Comparison of ENCODE assay signal across 18 mouse cellular contexts in genomic region chr5:111225306-111225705, GRCm38 (mm10).
A peak's percentile ranks its signal among the peaks of the same experiment; 100 is the strongest.
DNase-seq lines count a peak whose midpoint lies in the region; ATAC-seq and TF ChIP-seq lines count a peak whose summit lies in the region.
"Had no signal": no experiment of that assay in that cellular context is flagged by ENCODE, and none has a peak within 500 bp of the region (broad histone marks: within the 10 kb centered on the region; RNA-seq: fewer than 3 reads in every experiment).

No protein-coding gene starts in this region.

- no peaks in the 10 kb centered on the region for H3K27me3 ChIP-seq in heart, embryonic 15.5 days
- H3K27me3 ChIP-seq in heart, adult 2 months (ENCODE audit: control insufficient read depth, insufficient read depth, low read length): no peaks in the 10 kb centered on the region
- H3K27me3 ChIP-seq in stomach, embryonic 14.5 days (ENCODE audit: control insufficient read depth, insufficient read depth, low read length): no peaks in the 10 kb centered on the region
- H3K27me3 ChIP-seq in stomach, postnatal 0 days (ENCODE audit: control insufficient read depth, insufficient read depth, low read length): no peaks in the 10 kb centered on the region
- no peaks in the 10 kb centered on the region for H3K27me3 ChIP-seq in limb, embryonic 11.5 days (ENCODE audit: control insufficient read depth, insufficient read depth, low read length)
- H3K27me3 ChIP-seq: liver, embryonic 13.5 days had no signal

- ATAC-seq in heart, embryonic 15.5 days (replicated peaks; ENCODE audit: insufficient number of reproducible peaks, insufficient read depth, low FRiP score, low read depth): no peak
- no peak for ATAC-seq in stomach, embryonic 14.5 days (ENCODE audit: insufficient number of reproducible peaks, insufficient read depth, low FRiP score, low read depth)
- no peak for ATAC-seq in stomach, postnatal 0 days (ENCODE audit: low FRiP score, low TSS enrichment)
- no peak for ATAC-seq in limb, embryonic 11.5 days (ENCODE audit: insufficient number of reproducible peaks, low FRiP score, low TSS enrichment, low read depth)
- ATAC-seq: CD4-positive, CD25-positive, alpha-beta regulatory T cell, adult 4 months; forebrain, embryonic 16.5 days; inflammation-experienced regulatory T-cells, adult 6 months; lung, postnatal 0 days had no signal

- 52% methylated on average over 11 of the region's 11 CpGs for WGBS in heart, embryonic 15.5 days
- 83% methylated on average over 11 of the region's 11 CpGs for WGBS in heart, adult 2 months
- WGBS in stomach, embryonic 14.5 days: 56% methylated on average over 11 of the region's 11 CpGs
- 67% methylated on average over 11 of the region's 11 CpGs for WGBS in stomach, postnatal 0 days
- WGBS in limb, embryonic 11.5 days: 48% methylated on average over 11 of the region's 11 CpGs

- H3K4me3 ChIP-seq in heart, embryonic 15.5 days: no peak overlapping the region
- no peak overlapping the region for H3K4me3 ChIP-seq in heart, adult 2 months
- no peak overlapping the region for H3K4me3 ChIP-seq in stomach, embryonic 14.5 days (ENCODE audit: low read depth, low read length)
- no peak overlapping the region for H3K4me3 ChIP-seq in stomach, postnatal 0 days (ENCODE audit: low read depth, low read length)
- no peak overlapping the region for H3K4me3 ChIP-seq in limb, embryonic 11.5 days (ENCODE audit: low read depth, low read length)
- H3K4me3 ChIP-seq: liver, embryonic 13.5 days had no signal

- H3K4me2 ChIP-seq in heart, embryonic 15.5 days: no peak overlapping the region
- no peak overlapping the region for H3K4me2 ChIP-seq in stomach, embryonic 14.5 days (replicated peaks; ENCODE audit: low read depth, low read length)
- H3K4me2 ChIP-seq in stomach, postnatal 0 days (replicated peaks; ENCODE audit: low read depth): no peak overlapping the region
- no peak overlapping the region for H3K4me2 ChIP-seq in limb, embryonic 11.5 days (ENCODE audit: low read depth, severe bottlenecking)
- H3K4me2 ChIP-seq: liver, embryonic 13.5 days; midbrain, embryonic 11.5 days had no signal

- H3K36me3 ChIP-seq in heart, embryonic 15.5 days: 0 out of 2 replicates have a peak, but pooled peaks cover 10% of the 10 kb centered on the region
- H3K36me3 ChIP-seq in heart, adult 2 months (ENCODE audit: control insufficient read depth, insufficient read depth, low read length): peaks cover 3% of the 10 kb centered on the region; the same call in 1 of the 2 replicates
- H3K36me3 ChIP-seq in stomach, embryonic 14.5 days (ENCODE audit: control insufficient read depth, insufficient read depth, low read length): peaks cover 18% of the 10 kb centered on the region
- peaks cover 21% of the 10 kb centered on the region; the same call in 1 of the 2 replicates for H3K36me3 ChIP-seq in stomach, postnatal 0 days (ENCODE audit: control insufficient read depth, insufficient read depth, low read length)
- no peaks in the 10 kb centered on the region for H3K36me3 ChIP-seq in limb, embryonic 11.5 days (ENCODE audit: control insufficient read depth, insufficient read depth, low read length)
- H3K36me3 ChIP-seq: liver, embryonic 13.5 days had no signal

- H3K79me2 ChIP-seq in heart, adult 2 months (replicated peaks; ENCODE audit: control insufficient read depth, insufficient read depth, low read length): no peaks in the 10 kb centered on the region

- intact Hi-C loops in heart, adult 2 months (cut with DNase I): no loop called here

- TF ChIP-seq POLR2A in heart, adult 2 months (IDR thresholded peaks at IDR 0.05; ENCODE audit: insufficient read depth, low read depth, low read length): no peak

- H3K9me3 ChIP-seq in heart, embryonic 15.5 days (replicated peaks): no peaks in the 10 kb centered on the region
- no peaks in the 10 kb centered on the region for H3K9me3 ChIP-seq in stomach, embryonic 14.5 days (ENCODE audit: control insufficient read depth, low read depth, low read length)
- H3K9me3 ChIP-seq in stomach, postnatal 0 days (ENCODE audit: control insufficient read depth, low read length): no peaks in the 10 kb centered on the region
- H3K9me3 ChIP-seq in limb, embryonic 11.5 days (ENCODE audit: control insufficient read depth, low read length): no peaks in the 10 kb centered on the region
- H3K9me3 ChIP-seq: liver, embryonic 13.5 days had no signal

- no peak for TF ChIP-seq CTCF in heart, adult 2 months (IDR thresholded peaks at IDR 0.05)
- no peak for TF ChIP-seq CTCF in stomach, postnatal 0 days (IDR thresholded peaks at IDR 0.05; ENCODE audit: low read depth)

- TF ChIP-seq EP300 in heart, adult 2 months (IDR thresholded peaks at IDR 0.05; ENCODE audit: insufficient read depth, low read depth, low read length): no peak
- TF ChIP-seq EP300 in stomach, postnatal 0 days (optimal IDR thresholded peaks at IDR 0.05): no peak

- H3K4me1 ChIP-seq in heart, embryonic 15.5 days (replicated peaks): peaks cover 64% of the 10 kb centered on the region
- peaks cover 17% of the 10 kb centered on the region for H3K4me1 ChIP-seq in heart, adult 2 months (ENCODE audit: control insufficient read depth, insufficient read depth, low read length)
- H3K4me1 ChIP-seq in stomach, embryonic 14.5 days (ENCODE audit: control insufficient read depth, insufficient read depth, low read length): peaks cover 43% of the 10 kb centered on the region
- peaks cover 6% of the 10 kb centered on the region; the same call in 1 of the 2 replicates for H3K4me1 ChIP-seq in stomach, postnatal 0 days (replicated peaks; ENCODE audit: control insufficient read depth, insufficient read depth)
- H3K4me1 ChIP-seq in limb, embryonic 11.5 days (ENCODE audit: control insufficient read depth, insufficient read depth, low read length): peaks cover 58% of the 10 kb centered on the region

- no peak for DNase-seq in heart, adult 2 months
- no peak for DNase-seq in stomach, postnatal 0 days (ENCODE audit: low spot score)
- DNase-seq in limb, embryonic 11.5 days (ENCODE audit: low spot score): peak; percentile 55
- no peak for DNase-seq in right cerebral cortex, postnatal 4 days
- DNase-seq in kidney, adult 11 months: no peak
- DNase-seq: adrenal gland, postnatal 14 days; cerebellum, adult 9-10 months; embryo, embryonic 11 days; gastrocnemius, postnatal 25 days; liver, embryonic 13.5 days had no signal

- H3K9ac ChIP-seq in heart, embryonic 15.5 days: no peak overlapping the region
- no peak overlapping the region for H3K9ac ChIP-seq in heart, adult 2 months (ENCODE audit: low read depth, low read length)
- H3K9ac ChIP-seq in stomach, embryonic 14.5 days (replicated peaks; ENCODE audit: low read depth, low read length): no peak overlapping the region
- no peak overlapping the region for H3K9ac ChIP-seq in stomach, postnatal 0 days (ENCODE audit: low read length)
- no peak overlapping the region for H3K9ac ChIP-seq in limb, embryonic 11.5 days (ENCODE audit: low read length)
- H3K9ac ChIP-seq: liver, embryonic 13.5 days had no signal

- H3K27ac ChIP-seq in heart, embryonic 15.5 days: peak overlapping the region; percentile 65
- no peak overlapping the region for H3K27ac ChIP-seq in heart, adult 2 months
- H3K27ac ChIP-seq in stomach, embryonic 14.5 days (ENCODE audit: low read length): 0 out of 2 replicates have a peak overlapping the region, but pooled peaks have one; percentile 39
- no peak overlapping the region for H3K27ac ChIP-seq in stomach, postnatal 0 days (replicated peaks)
- 0 out of 2 replicates have a peak overlapping the region, but pooled peaks have one; percentile 14 for H3K27ac ChIP-seq in limb, embryonic 11.5 days (replicated peaks; ENCODE audit: low read depth, low read length)
- H3K27ac ChIP-seq: kidney, postnatal 0 days; liver, embryonic 13.5 days had no signal

Comparison
In these comparisons a context has a peak if more than half of its experiments do, and no peak if none do; other contexts are left out.
1. H3K27ac ChIP-seq: peak in heart, embryonic 15.5 days (single experiment), stomach, embryonic 14.5 days (single experiment) and limb, embryonic 11.5 days (single experiment); none in heart, adult 2 months (single experiment) and stomach, postnatal 0 days (single experiment).